Mouse (Mus musculus) thymus, postnatal 10 days (tissue): ENCODE measurements around the gene Mab21l1.

ENCODE experiments used
- DNase-seq, 2 experiments: peaks; one replicate each; pipeline ENCODE4 v3.0.0; 2021; ENCODE audit warnings: low spot score in 2 of 2

The Mab21l1 gene

DNA sequence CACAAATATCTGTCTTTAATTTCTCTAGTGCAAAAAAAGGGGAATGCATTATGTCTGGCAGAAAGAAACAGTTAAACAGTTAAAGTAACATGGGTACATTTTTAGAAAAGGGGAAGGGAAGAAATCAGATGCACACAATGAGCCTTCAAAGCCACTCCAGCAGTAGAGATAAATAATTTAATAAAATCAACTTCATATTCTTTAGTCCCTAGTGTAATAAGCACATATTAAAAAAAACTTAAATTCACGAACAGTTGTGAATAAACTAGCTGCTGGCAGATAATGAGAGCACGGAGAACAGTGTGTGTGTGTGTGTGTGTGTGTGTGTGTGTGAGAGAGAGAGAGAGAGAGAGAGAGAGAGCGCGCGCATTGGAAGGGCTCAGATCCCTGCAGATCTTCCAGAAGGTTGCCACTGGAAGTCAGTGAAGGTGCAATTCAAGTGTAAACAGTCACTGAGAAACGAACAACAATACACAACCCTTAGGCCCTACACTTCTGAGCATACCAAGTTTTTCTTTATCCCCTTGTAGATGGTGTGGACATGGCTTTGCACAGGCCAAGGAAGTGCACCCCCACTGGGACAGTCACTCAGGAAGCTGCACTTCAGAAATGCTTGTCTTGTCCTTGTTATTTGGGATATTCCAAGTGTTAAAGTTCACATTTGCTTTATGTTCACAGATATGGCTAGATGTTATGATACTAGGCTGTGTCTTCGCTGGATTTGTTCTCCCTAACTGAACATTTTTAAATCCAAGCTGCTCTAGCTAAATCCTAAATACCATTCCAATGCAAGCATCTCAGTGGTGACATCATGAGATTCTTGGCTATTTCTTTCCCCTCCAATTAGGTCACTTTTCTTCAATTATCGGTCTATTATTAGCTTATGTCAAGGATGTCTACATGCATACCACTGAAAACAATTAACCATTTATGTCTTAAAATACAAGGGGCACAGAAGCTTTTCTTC, 3.3 kb upstream of the Mab21l1 start:
- DNase-seq, result no peak

DNA sequence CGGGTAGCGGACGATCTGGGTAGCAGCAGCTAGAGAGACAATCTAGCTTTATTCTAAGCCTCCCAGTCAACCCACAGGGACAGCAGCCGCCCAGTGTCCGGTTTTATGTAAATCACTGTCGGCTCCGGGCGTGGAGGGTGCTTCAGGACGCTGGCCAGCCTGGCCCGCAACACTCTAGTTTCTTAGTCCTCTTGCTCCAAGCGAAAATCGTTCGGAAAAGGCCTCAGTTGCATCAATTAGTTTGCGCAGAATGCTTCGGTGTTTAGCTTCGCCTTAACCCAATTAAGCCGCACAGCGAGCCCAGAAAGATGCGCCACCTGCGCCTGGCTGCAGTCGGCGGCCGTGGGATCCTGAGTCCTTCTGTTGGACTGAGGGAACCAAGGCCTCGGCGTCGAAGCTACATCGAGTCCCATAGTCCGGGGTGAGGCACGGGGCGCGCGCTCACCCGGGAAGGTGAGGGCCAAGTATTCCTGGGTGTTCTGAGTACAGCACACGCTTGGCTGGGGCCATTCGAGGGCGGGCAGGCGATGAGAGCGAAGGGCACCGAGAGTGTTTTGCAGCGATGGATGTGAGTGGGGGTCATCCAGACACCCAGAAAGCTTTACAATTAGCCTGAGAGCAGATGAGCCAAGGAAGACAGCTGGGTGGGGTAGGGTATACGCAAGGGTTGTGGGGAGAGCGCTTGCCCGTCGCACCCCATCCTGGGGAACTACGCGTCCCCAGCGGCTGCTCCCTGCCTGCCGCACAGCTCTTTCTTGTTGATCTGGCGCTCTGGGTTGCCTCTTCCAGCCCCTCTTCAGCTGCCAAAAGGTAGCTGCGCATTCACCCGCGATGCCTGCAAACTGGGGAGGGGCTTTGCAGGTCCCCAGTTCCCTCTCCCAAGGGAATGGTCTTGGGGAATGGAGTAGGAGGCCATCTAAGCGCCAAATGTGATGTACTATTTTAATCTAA, 1.9 kb upstream of the Mab21l1 start:
- no peak for DNase-seq

DNA sequence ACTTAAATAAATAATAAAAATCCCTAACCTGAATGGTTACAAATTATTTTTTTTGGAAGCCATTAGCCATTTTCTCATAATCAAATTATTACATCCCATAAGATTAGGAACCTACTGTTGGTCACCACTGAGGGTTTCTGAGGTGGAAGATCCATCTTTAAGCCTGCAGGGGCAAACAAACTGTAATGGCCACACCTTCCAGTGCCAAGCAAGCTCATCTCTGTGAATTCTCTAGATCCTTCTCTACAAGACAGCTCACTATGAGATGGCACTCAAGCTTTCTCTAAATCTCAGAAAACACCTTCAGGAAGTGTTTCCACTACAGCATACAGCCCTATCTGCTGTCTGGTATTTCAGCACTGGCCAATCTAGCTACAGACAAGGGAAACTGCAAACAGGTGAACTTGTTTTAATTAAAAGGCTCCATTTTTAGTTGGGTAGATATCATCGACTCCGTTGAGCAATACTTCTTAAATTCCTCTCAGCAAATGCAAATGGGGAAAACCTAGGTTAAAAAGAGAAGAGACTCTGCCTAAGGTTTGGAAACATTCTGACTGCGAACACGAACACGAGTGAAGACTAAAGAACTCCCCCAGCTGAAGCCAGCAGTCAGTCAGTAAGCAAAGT, 768 bp upstream of the Mab21l1 start:
- no peak for DNase-seq

DNA sequence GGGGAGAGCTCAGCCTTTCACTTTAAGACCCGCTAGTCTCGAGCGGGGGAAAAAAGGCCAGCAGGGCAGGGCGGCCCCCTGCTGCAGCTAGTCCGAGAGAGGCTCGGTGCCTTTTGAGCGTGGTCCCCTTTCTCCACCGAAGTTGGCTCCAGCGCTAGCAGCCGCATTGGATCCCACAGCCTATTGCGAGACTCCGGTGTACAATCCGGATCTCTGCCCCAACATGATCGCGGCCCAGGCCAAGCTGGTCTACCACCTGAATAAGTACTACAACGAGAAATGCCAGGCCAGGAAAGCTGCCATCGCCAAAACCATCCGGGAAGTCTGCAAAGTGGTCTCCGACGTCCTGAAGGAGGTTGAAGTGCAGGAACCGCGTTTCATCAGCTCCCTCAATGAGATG, 461 bp downstream of the Mab21l1 start:
- DNase-seq, result no peak

DNA sequence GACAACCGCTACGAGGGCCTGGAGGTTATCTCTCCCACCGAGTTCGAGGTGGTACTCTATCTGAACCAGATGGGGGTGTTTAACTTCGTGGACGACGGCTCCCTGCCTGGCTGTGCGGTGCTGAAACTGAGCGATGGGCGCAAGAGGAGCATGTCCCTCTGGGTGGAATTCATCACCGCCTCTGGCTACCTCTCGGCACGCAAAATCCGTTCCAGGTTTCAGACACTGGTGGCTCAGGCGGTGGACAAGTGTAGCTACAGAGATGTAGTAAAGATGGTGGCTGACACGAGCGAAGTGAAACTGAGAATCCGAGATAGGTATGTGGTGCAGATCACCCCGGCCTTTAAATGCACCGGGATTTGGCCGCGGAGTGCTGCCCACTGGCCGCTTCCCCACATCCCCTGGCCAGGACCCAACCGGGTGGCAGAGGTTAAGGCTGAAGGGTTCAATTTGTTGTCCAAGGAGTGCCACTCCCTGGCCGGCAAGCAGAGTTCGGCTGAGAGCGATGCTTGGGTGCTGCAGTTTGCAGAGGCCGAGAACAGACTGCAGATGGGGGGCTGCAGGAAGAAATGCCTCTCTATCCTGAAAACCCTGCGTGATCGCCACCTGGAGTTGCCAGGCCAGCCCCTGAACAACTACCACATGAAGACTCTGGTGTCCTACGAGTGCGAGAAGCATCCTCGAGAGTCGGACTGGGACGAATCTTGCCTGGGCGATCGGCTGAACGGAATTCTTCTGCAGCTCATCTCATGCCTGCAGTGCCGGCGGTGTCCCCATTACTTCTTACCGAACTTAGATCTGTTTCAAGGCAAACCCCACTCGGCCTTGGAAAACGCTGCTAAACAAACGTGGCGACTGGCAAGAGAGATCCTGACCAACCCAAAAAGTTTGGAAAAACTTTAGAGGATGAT, 1.1 kb downstream of the Mab21l1 start:
- no peak for DNase-seq

DNA sequence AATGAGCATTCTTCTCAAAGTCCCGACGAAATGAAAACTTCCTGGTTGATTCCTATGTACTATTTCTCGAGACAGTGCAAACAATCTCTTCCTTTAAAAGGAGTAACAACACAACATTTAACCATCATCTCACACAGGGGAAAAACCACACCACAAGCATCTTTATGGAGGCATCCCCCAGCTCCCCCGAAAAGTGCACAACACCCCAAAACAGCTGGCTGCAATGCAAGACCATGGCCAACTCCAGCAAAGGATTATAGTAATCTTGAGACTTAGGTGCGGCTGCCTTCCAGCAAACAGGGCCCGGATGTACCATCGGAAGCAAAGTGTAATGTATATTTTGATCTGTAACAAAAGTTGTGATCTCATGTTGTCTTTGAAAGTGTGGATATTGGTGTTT, 1.8 kb downstream of the Mab21l1 start:
- DNase-seq, result no peak

DNA sequence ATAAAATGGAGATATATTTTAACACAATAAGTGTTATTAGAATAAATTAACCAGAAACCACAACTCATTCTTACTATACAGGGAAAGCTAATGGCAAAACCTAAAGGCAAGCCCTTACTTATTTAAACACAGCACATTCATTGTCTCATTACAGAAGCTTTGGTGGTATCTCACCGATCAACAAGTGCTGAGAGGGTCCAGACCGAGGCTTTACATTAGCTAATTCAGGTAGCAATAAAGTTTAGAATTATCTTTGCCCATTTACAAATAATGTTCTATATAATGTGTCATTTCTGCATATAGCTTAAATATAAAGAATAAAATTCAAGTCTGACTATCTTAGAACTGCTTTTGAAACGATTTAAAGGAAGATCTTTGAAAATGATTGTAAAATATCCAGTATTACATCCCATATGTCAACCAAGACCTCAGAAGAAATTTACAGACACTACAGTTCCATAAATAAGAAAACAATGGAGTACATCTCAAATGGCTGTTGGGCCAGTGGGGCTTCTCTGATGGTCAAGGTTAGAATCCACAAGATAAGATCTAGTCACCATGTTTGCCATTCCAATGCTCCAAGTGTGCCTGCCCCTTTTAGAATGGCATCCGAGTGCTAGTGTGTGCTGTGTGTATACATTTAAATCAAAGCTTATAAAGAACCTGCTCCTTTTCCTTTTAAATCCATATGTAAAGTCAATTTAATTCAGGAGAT, 3.1 kb downstream of the Mab21l1 start:
- DNase-seq, result no peak

DNA sequence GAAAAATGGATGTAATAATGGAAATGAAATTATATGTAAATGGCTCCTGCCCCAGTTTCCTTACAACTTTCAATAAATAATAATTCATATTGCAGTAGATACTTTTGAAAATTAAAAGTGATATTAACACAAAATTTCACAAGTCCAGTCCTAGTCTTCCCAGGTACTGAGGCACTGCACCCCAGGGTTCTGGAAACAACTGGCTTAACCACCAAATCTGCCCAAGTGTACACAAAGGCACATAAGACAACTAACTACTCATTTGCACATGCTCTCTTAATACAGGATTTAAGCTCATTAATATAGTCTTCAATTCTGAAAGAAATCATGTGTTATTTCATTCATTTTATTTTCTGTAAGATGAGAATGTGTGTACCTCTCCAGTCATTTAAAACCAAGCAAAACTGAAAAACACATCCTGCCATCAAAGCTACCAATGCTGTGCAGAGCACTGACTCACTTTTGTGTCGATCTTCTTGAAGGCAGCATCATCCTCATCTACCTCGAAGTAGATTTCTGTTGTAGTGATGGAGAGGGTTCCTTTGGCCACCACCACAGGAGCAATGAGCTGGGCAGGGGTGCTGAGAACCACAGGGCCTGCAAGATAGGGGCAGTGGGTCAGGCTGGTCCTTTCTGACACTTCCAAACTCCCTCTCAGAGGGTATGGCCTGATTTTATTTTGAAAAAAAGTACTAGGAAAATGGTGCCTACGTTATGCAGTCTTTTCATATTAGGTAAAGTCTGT, 3.8 kb downstream of the Mab21l1 start:
- DNase-seq, result no peak

DNA sequence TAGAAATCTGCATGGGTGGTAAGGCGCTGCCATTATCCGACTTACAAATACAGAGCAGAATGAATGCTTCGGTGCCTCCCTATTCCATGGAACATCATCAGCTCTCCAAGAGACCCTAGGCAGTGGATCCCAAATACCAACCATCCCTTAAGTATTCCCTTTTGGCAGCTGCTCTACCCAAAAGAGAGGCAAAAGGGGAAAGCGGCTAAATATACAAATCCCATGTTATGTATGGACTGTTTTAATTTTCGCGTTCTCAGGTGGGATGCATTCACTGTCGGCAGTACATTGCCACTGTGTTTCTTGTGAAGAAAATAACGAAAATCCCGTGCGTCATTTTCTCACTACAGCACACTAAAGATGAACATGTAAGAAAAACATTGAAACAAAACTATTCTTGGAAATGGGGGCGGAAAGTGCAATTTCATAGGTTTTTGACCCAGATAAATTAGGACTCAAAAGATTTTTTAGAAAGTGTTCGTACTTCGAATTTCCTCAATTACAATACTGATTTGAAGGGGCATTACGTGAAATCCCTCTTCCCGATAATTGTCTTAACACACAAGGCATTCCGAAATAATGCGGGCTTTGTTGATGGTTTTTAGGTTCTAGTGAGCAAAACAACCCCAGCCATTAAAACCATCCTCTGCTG, 4.7 kb downstream of the Mab21l1 start:
- DNase-seq, result no peak

DNA sequence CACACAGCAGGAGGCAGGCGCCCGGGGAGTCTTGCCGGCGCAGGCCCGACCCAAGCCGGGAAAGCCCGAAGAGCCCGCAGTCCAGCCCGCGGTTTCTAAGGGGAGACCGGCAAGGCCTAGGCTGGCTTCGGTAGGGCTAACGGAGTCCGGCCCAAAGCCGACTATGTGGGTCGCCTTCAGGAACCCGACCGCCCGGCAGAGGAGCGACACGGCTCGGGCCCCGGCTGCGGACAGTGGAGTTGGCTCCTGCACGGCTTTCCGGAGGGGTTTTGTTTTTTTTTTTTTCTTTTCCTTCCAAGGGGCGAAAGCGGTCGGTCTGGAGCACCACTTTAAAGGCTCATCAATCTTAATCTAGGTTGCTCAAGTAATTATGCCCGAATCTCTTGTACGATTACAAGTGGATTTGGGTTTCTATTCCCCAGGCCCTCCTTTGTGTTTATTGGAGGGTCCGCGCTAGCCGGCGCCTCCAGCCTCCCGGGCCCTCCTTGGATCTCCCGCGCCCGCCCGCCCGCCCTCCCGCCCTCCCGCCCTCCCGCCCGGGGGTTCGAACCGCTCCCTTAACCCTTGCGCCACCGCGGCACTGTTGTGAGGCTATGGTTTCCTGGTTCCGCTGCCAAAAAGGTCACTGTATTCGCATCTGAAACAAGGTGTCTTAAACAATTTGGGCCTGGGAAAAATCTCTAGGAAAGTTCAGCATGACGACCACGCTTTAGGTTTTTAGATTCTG, 5.3 kb downstream of the Mab21l1 start:
- DNase-seq, result no peak

DNA sequence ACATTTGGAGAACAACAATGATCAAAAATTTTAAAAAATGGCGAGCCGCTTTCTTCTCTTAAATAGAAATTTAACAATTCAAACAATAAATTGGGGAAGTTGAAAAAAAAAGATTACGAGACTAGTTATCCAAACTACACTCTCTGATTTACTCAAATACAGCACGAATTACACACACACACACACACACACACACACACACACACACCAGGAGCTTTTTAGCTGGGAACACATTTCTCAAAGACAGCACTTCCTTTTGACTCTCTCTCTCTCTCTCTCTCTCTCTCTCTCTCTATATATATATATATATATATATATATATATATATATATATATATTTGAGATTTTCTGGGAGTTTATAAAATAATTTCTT, 5.9 kb downstream of the Mab21l1 start:
- no peak for DNase-seq

DNA sequence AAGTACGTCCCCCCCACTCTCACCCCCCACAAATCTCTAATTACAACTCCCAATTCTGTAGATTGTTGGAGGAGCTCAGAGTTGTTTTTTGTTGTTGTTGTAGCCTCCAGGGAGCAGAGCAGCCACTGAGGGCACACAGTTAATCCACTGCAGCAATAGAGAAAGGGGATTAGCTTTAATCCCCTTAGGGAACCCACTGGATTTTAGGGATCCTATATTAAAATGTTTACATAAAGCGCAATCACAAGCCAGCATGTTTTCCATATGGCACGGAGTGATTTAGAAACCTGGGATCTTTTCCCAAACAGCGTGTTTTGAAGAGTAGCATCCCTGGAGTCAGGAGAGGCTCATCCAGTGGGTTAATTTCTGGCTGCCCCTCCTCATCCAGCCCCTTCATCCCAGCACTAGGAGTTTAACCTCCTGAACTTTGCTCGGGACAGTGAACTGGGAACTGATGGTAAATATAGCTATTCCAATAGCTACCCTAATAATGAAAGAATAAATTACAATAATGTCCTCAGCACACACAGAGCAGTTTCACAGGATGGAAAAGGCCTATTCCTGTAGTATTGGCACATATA, 6.4 kb downstream of the Mab21l1 start:
- DNase-seq, result no peak

DNA sequence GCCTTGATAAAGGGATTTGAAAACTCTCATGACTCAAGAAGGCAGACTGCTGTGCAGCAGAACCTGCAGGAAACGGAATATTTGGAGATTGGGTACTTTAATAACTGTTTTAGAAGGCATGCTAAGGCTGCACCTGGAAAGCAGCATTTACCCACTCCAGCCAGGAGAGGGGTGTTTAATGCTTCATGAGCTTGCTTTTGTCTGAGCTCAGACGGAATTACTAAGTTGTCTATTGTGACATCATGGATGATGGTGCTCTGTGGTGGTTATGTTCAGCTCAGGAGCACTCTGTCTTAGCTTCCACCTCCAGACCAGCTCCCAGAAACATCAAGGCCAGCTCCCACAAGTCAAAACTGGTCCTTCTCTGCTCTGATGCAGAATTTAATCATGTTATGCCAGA, 7.5 kb downstream of the Mab21l1 start:
- DNase-seq, result no peak

DNA sequence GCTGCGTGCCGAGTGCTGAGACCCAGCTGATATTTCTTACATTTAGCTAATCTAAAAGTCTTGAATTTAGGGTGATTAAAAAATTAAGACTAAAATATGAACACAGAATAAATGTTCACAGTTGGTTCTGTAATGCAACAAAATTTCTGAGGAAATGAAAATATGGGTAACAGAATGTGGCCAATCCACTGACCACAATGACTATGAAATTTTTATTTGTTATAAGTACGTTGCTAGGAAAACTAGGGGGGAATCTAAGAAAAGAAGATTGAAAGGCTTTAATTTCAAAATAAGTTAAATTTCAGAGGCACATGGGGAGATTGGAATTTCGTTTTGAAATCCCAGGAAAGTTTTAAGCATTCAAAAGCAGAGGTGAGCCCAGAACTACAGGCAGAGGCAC, 8.3 kb downstream of the Mab21l1 start:
- no peak for DNase-seq

DNA sequence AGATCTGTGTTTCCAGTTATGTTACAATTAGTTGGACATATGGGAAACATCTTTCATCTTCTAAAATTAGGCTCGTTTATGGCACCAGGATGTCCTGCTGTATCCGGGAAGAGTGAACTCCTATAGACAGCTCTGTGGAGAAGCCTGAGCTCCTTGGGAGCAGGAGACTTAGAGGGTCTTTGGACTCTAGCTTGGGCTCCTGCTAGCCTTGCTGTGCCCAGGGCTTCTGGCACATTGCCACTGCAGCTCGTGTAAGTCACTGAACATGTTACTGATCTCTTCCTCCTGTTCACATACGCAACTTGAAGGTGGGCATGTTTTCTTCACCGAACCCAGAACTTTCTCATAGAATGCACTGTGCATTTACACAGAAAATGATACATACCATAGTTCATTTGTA, 9.9 kb downstream of the Mab21l1 start:
- DNase-seq, result no peak

DNA sequence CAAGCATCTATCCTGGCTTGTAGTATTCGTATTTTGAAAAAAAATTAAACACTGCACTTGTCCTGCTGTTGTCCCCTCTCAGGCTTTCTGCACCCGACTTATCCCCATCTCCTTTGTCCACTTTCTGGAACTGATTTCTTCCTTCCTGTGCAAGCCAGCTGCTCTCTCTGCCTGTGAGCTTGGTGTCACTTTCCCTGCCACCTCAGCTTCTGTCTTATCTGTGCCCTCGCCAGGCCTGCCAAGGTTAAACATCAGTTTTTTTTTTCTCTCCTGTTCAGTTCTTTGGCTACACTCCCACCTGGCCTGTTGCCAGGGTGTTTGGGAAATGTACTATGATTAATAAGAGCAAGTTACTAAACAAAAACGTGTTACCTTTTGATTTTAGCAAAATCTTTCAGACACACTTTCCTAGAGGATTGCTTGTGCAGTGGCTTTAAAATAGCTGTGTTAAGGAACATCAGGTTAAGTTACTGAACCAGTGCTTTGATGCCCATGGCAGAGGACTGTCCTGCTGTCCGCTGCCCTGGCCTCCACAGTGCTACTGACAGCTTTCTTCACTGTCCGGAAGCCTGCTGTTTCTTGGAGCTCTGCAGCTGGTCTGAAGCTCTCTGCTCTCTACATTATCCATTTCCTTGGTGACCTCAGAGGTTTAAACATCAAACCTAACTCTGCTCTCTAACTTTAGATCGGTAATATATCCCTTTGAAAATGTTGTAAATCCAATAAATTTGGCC, 11.7 kb downstream of the Mab21l1 start:
- no peak for DNase-seq

DNA sequence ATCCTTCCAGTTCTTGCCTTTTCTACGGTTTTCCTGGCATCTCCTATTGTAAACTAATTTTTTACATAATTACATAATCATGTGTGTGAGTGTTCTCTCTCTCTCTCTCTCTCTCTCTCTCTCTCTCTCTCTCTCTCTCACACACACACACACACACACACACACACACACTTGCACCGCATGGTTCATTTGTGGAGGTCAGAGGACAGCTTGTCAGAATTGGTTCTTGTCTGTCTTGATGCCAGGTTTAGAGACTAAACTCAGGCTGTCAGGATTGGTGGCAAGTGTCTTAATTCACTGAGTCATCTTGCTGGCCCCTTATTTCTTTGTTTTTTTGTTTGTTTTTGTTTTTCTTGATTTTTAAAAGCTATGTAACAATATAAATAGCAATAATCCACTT, 12.5 kb downstream of the Mab21l1 start:
- DNase-seq, result no peak
